Mouse (Mus musculus): ENCODE data around the gene Ppm1h. TPM values are rescaled to one million over a fixed set of nuclear protein-coding genes. Genes with fewer than 3 reads are reported as not detected.
A peak's percentile ranks its signal among the peaks of the same experiment; 100 is the strongest.

Gene Ppm1h
- total and polyA plus RNA-seq, 2 experiments from 2014 or later = 50.3 to 60.2 TPM

DNA sequence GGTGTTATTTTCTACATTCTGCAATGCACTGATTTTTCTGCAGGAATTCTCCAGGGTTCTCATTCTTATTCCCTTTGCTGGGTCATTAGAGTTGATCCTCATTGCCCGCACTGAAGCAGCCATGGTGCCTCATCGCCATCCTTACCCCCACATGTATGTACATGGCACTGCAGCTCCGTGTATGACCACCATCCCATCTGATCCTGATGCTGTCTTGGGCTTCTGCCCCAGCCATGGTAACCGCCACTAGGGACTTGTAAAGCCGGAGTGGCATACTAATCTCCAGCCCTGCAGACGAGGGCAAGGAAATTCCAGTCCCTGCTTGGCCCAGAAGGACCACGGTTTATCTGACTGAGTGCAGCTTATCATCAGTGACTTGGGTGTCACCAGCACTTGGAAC, 86.1 kb downstream of the Ppm1h start:
- H3K27ac ChIP-seq = no peak overlapping the region
- TF ChIP-seq CTCF (IDR thresholded peaks at IDR 0.05; ENCODE audit: low read depth) = peak; percentile 32
- H3K4me1 ChIP-seq (ENCODE audit: insufficient read depth, low read length) = peaks cover 4% of the 10 kb centered on the region; the same call in 1 of the 2 replicates
- 43% methylated on average over 7 of the region's 7 CpGs for WGBS
- H3K9ac ChIP-seq (replicated peaks; ENCODE audit: low read length) = no peak overlapping the region
- DNase-seq (ENCODE audit: low spot score) (no peak), ATAC-seq (peak; percentile 64; the same call in 1 of the 2 replicates)
- no peak overlapping the region for H3K4me3 ChIP-seq (ENCODE audit: low read length)
- no peaks in the 10 kb centered on the region for H3K36me3 ChIP-seq (ENCODE audit: insufficient read depth, low read length)
- no peaks in the 10 kb centered on the region for H3K27me3 ChIP-seq (ENCODE audit: insufficient read depth, low read length)
- no peak overlapping the region for H3K4me2 ChIP-seq (ENCODE audit: low read depth, low read length)
- no peaks in the 10 kb centered on the region for H3K9me3 ChIP-seq (ENCODE audit: low read length)

DNA sequence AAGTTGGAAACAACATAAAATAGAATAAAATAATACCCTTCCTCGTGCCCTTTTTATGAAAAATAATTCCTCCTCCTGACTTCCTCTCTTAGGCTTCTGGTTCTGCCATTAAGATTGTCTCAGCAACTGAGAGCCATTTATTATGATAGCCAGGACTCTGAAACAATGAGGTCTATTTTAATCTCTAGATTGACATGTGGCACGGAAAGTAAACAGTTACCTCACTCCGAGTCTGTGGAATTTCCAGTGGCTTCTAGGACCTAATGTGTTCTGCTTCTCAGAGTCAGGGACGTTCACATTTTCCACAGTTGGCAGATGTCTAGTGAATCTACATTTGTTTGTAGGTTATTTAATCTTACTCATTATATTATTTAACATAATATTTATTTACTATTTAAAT, 87.0 kb downstream of the Ppm1h start:
- no peak for DNase-seq (ENCODE audit: low spot score)
- no peak overlapping the region for H3K4me3 ChIP-seq (ENCODE audit: low read length)
- H3K4me1 ChIP-seq (ENCODE audit: insufficient read depth, low read length) = peaks cover 4% of the 10 kb centered on the region; the same call in 1 of the 2 replicates
- H3K9ac ChIP-seq (replicated peaks; ENCODE audit: low read length) = no peak overlapping the region
- 51% methylated on average over 4 of the region's 4 CpGs for WGBS
- H3K36me3 ChIP-seq (ENCODE audit: insufficient read depth, low read length) = no peaks in the 10 kb centered on the region
- H3K27me3 ChIP-seq (ENCODE audit: insufficient read depth, low read length) = no peaks in the 10 kb centered on the region
- no peak for ATAC-seq
- no peak for TF ChIP-seq CTCF (IDR thresholded peaks at IDR 0.05; ENCODE audit: low read depth)
- no peak overlapping the region for H3K4me2 ChIP-seq (ENCODE audit: low read depth, low read length)
- no peaks in the 10 kb centered on the region for H3K9me3 ChIP-seq (ENCODE audit: low read length)
- H3K27ac ChIP-seq = no peak overlapping the region

DNA sequence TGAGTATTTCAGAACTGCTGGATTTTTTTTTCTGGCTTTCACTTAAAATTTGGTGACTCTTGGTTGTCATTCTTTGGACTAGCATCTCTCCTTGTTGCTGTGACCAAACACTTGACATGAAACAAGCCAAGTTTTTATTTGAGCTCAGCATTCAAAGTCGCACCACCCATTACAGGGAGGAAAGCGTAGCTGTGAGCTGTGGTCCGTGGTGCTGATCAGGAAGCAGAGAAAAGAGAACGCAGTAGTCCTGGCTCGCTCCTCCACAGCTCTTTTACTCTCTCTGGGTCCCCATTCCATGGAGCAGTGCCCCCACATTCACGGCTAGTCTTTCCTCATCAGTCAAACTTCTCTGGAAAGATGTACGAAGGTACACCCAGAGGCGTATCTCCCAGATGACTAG, 87.4 kb downstream of the Ppm1h start:
- no peak for ATAC-seq
- 60% methylated on average over 8 of the region's 8 CpGs for WGBS

DNA sequence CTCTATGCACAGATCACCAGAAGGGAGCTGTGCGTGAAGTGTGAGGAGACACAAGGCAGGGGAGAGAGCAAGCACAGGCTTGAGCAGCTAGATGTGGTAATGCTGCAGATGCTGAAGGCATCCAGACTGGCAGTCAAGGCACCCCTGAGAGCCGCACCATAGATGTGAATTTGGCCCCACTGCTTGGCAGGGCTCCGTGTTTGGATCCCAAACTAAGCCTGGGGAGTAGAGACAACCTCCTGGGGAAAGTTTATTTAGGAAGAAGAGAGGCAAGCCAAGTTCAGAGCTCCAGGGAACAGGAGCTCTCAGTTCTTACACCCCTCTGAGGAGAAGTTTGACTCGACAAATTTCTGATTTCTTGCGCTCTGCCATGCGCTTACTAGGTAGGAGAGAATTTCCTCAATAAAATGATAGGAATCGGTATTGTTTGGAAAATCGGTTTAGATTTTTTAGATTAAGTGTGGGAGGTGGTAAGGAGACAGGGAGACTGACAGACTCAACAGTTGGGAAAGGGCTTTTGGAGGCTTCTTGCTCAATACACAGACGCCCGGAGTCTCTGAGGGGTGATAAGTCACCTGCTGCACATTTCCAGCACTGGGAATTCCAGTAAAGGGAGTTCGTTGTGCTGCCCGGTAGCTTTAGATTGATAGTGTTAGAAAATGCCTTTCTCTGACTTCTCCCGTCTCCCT, 89.8 kb downstream of the Ppm1h start:
- DNase-seq (ENCODE audit: low spot score) (no peak), ATAC-seq (no peak)
- H3K27ac ChIP-seq = no peak overlapping the region
- WGBS = 71% methylated on average over 13 of the region's 13 CpGs
- no peaks in the 10 kb centered on the region for H3K36me3 ChIP-seq (ENCODE audit: insufficient read depth, low read length)
- no peaks in the 10 kb centered on the region for H3K27me3 ChIP-seq (ENCODE audit: insufficient read depth, low read length)
- no peak overlapping the region for H3K4me3 ChIP-seq (ENCODE audit: low read length)
- TF ChIP-seq CTCF (IDR thresholded peaks at IDR 0.05; ENCODE audit: low read depth) = no peak
- H3K4me1 ChIP-seq (ENCODE audit: insufficient read depth, low read length) = peaks cover 4% of the 10 kb centered on the region; the same call in 1 of the 2 replicates
- no peak overlapping the region for H3K9ac ChIP-seq (replicated peaks; ENCODE audit: low read length)
- H3K4me2 ChIP-seq (ENCODE audit: low read depth, low read length) = no peak overlapping the region
- no peaks in the 10 kb centered on the region for H3K9me3 ChIP-seq (ENCODE audit: low read length)

More for the DNA sequence above, 87.4 kb downstream of the Ppm1h start:
- Histone ChIP-seq H3K27me3 (ENCODE audit: insufficient read depth, low read length) (no peaks in the 10 kb centered on the region), H3K27ac (no peak overlapping the region), H3K4me2 (ENCODE audit: low read depth, low read length) (no peak overlapping the region), H3K9ac (replicated peaks; ENCODE audit: low read length) (no peak overlapping the region), H3K9me3 (ENCODE audit: low read length) (no peaks in the 10 kb centered on the region), H3K36me3 (ENCODE audit: insufficient read depth, low read length) (no peaks in the 10 kb centered on the region), H3K4me1 (ENCODE audit: insufficient read depth, low read length) (peaks cover 4% of the 10 kb centered on the region; the same call in 1 of the 2 replicates), H3K4me3 (ENCODE audit: low read length) (no peak overlapping the region)
- DNase-seq (ENCODE audit: low spot score) = no peak
- TF ChIP-seq CTCF (IDR thresholded peaks at IDR 0.05; ENCODE audit: low read depth) = no peak

DNA sequence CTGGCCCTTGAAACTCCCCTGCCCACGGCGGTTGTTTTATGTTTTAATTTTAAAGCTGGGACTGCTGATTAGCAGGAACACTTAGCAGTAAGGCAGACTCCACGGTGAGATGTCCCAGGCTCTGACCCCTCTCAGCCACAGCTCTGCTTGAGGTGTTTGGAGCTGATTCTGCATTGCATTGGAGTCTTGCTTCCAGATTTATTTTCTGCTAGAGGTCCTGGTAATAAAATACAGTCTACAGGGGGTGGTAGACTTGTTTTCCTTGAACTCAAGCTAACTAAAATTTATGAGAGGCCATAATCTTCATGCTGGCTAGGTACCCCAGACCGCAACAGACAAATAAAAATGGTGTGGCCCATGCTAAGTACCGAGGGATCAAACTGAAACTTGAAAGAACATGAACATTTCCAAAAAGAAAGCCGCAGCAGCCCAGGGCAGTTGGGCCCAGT, 90.4 kb downstream of the Ppm1h start:
- H3K9ac ChIP-seq (replicated peaks; ENCODE audit: low read length) = no peak overlapping the region
- ATAC-seq = no peak
- H3K4me2 ChIP-seq (ENCODE audit: low read depth, low read length) = no peak overlapping the region
- no peak overlapping the region for H3K27ac ChIP-seq
- no peaks in the 10 kb centered on the region for H3K9me3 ChIP-seq (ENCODE audit: low read length)
- DNase-seq (ENCODE audit: low spot score) = no peak
- no peaks in the 10 kb centered on the region for H3K36me3 ChIP-seq (ENCODE audit: insufficient read depth, low read length)
- TF ChIP-seq CTCF (IDR thresholded peaks at IDR 0.05; ENCODE audit: low read depth) = no peak
- H3K4me1 ChIP-seq (ENCODE audit: insufficient read depth, low read length) = peaks cover 4% of the 10 kb centered on the region; the same call in 1 of the 2 replicates
- H3K27me3 ChIP-seq (ENCODE audit: insufficient read depth, low read length) = no peaks in the 10 kb centered on the region
- H3K4me3 ChIP-seq (ENCODE audit: low read length) = no peak overlapping the region
- WGBS = 72% methylated on average over 6 of the region's 6 CpGs

DNA sequence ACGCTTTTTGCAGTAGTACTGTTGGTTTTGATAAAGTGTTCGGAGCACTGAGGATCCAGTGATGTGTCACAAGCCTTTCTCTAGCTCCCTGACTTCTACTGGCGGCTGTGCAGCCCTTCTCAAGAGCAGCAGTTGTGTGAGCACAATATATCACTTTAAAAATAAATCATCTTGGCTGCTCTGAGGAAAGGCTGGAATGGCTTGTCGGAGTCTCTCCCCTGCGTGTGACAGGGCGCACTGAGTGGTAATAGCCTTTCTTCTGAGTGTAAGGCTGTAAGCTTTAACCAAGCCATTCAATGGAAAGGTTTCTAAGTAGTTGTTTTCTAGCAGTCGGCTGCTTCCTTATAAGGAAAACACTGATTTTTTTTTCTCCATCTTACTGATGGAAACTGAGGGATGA, 91.8 kb downstream of the Ppm1h start:
- ATAC-seq (no peak), DNase-seq (ENCODE audit: low spot score) (no peak)
- peaks cover 4% of the 10 kb centered on the region; the same call in 1 of the 2 replicates for H3K4me1 ChIP-seq (ENCODE audit: insufficient read depth, low read length)
- no peaks in the 10 kb centered on the region for H3K9me3 ChIP-seq (ENCODE audit: low read length)
- H3K27ac ChIP-seq = 0 out of 2 replicates have a peak overlapping the region, but pooled peaks have one; percentile 2
- no peaks in the 10 kb centered on the region for H3K27me3 ChIP-seq (ENCODE audit: insufficient read depth, low read length)
- TF ChIP-seq CTCF (IDR thresholded peaks at IDR 0.05; ENCODE audit: low read depth) = no peak
- no peak overlapping the region for H3K4me2 ChIP-seq (ENCODE audit: low read depth, low read length)
- no peak overlapping the region for H3K4me3 ChIP-seq (ENCODE audit: low read length)
- WGBS = 69% methylated on average over 7 of the region's 7 CpGs
- no peaks in the 10 kb centered on the region for H3K36me3 ChIP-seq (ENCODE audit: insufficient read depth, low read length)
- H3K9ac ChIP-seq (replicated peaks; ENCODE audit: low read length) = no peak overlapping the region

DNA sequence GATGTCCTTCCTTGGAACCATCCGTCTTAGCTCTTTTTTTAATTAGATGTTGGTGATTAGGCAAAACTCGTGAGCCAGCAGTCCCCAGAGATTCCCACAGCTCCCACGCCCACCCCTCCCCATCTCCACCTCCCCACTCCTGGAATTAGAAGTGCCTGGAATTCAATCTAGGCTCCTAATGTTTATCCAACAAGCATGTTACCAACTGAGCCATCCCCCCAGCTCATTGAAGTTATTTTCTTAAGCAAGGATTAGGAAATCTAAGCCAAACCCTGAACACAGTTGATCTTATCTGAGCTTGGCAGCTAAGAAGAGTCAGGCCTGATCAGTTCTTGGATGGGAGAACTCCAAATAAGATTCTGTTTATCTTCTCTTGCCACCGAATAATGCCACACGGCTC, 92.4 kb downstream of the Ppm1h start:
- H3K4me3 ChIP-seq (ENCODE audit: low read length) = no peak overlapping the region
- WGBS = 65% methylated on average over 5 of the region's 5 CpGs
- TF ChIP-seq CTCF (IDR thresholded peaks at IDR 0.05; ENCODE audit: low read depth) = no peak
- H3K9ac ChIP-seq (replicated peaks; ENCODE audit: low read length) = no peak overlapping the region
- no peak for ATAC-seq
- H3K4me2 ChIP-seq (ENCODE audit: low read depth, low read length) = no peak overlapping the region
- DNase-seq (ENCODE audit: low spot score) = no peak
- H3K27ac ChIP-seq = 0 out of 2 replicates have a peak overlapping the region, but pooled peaks have one; percentile 2
- H3K9me3 ChIP-seq (ENCODE audit: low read length) = no peaks in the 10 kb centered on the region
- no peaks in the 10 kb centered on the region for H3K36me3 ChIP-seq (ENCODE audit: insufficient read depth, low read length)
- no peaks in the 10 kb centered on the region for H3K27me3 ChIP-seq (ENCODE audit: insufficient read depth, low read length)
- peaks cover 2% of the 10 kb centered on the region; the same call in 1 of the 2 replicates for H3K4me1 ChIP-seq (ENCODE audit: insufficient read depth, low read length)

Measured in hindbrain, postnatal 0 days (tissue).